Mouse (Mus musculus) urinary bladder, postnatal 14 days (tissue): ENCODE data around the gene Olfr1367.

ENCODE experiments used
- DNase-seq: peaks from one replicate; pipeline ENCODE4 v3.0.0; 2021; ENCODE audit warnings: low spot score

The Olfr1367 gene

DNA sequence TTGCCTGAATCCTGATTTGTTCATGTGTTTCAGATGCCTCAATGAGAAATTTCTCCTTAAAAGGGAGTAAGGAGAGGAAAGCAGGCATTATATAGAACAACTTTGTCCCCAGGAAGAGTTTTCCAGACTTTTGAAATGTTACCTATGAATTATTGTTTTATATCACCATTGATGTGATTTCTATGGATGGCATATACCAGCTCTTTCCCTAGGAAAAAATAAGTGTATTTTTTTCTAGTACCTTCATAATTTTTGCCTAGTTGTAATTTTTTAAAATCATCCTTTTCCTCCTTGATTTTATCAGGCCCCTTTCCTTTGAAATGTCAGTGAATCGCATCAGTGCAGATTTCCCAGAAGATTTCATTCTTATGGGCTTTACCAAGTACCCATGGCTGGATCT is at the start of gene Olfr1367:
Gene Olfr1367 (plus strand): TSS at position 301 of the 400 bp plus-strand sequence.
- DNase-seq, result no peak

GRCm38 (mm10) chr13:21298557-21298956 is 48.2 kb upstream of the Olfr1367 start:
- no peak for DNase-seq

- no peak for DNase-seq
These were observed 42.1 kb upstream of the Olfr1367 start for GRCm38 (mm10) chr13:21304483-21305066.

DNA sequence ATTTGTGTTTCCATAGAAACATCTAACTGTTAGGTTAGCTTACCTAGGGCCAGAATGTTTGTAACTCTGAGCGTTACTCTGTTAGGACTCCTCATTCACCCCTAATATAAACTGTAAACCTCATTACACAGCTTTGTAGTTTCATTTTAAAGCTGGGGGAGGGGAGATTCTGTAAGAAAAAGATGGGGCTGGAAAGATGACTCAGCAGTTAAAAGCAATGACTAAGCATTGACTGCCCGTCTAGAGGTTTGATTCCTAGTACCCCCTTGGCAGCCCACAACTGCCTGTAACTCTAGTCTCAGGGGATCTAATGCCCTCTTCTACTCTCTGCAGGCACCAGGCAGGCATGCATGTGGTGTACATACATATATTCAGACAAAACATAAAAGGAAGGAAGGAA is 36.9 kb upstream of the Olfr1367 start:
- no peak for DNase-seq

DNA sequence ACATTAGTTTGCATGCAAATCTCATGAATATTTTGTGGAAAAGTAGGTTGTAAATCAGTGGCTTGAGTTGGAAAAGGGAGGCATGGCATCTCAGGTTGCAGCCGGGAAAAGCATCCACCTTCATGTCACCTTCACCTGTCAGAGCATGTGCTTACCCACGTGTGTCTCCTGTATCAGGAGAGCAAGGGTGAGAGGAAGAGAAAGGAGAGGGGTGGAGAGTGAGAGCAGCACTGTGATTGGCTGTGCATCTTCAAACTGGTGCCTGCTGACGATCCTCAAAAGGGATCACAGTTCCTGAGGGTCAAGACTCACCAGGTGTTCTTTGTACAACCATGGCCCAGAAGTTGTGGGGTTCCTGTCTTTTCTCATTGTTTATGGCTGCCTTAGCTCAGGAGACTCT is 34.8 kb upstream of the Olfr1367 start, which contains the start of gene Gpx6:
Gene Gpx6 (plus strand): TSS at position 200 of the 400 bp plus-strand sequence.
- no peak for DNase-seq

GRCm38 (mm10) chr13:21312854-21313253 is 33.9 kb upstream of the Olfr1367 start:
- no peak for DNase-seq

- no peak for DNase-seq
These were observed 32.8 kb upstream of the Olfr1367 start for GRCm38 (mm10) chr13:21313903-21314302.

DNA sequence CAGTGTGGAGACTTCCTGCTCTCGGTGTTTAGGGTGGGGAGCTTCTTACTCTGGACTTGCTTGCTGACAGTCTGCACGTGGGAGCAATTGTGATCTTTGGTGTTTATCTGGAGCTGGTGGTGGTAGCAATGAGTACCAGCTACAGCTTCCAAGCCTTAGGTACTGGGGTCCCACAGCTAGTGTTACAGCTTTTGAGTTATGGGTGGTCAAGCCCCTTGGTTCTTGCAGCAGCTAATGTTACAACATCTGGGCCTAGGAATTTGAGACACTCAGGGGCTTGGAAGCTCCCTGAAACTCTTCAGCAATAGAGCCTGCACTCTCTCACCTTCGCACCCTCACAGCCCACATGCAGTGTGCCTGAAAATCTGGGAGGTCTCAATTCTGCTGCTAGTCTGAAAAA is 26.4 kb upstream of the Olfr1367 start:
- no peak for DNase-seq

DNA sequence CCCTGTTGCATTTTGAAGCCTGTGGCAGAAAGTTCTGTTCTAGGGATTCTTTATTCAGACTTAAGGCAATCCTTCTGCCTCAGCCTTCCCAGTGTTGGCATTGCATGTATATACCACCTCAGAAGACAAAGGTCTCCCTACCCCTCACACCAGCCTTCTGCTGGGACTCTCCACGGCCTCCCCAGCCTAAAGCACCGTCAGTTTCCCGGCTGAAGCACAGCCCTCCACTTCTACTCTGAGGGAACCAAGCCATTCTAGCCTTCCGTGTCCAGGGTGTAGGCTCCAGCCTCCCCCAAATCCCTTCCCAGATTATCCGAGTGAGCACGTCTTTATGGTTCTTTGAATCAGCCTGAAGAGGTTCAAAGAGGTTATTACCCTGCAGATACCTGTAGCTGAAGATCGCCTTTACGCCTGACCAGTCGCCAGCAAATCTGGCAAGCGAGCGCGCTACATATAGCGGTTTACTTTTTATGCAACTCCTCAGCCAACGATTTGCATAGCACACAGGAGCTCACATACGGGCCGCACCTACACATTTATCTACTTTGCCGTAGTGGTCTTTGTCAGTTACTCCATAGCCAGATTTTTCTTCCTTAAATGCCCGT is 24.7 kb upstream of the Olfr1367 start:
- no peak for DNase-seq

GRCm38 (mm10) chr13:21322509-21323375 is 24.0 kb upstream of the Olfr1367 start:
- no peak for DNase-seq

GRCm38 (mm10) chr13:21323405-21323804 is 23.3 kb upstream of the Olfr1367 start:
- no peak for DNase-seq

DNA sequence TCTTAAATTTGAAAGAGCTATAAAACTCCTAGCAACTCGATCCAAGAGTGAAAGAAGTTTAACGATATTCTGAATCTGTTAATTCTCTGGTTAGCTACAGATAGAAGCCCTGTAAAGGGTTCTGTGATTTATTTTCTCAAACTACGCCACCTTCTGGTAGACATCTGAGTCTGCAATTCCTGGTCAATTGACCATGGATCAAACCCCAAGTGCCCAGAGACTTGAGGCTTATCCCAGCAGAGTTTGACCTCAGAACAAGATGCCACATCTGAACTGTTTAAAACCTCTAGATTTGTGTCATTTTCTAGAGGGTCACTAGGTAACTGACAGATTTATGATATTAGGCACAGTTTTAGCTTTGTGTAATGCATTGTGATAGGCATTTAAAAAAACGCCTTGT is 20.5 kb upstream of the Olfr1367 start:
- DNase-seq, result no peak

DNA sequence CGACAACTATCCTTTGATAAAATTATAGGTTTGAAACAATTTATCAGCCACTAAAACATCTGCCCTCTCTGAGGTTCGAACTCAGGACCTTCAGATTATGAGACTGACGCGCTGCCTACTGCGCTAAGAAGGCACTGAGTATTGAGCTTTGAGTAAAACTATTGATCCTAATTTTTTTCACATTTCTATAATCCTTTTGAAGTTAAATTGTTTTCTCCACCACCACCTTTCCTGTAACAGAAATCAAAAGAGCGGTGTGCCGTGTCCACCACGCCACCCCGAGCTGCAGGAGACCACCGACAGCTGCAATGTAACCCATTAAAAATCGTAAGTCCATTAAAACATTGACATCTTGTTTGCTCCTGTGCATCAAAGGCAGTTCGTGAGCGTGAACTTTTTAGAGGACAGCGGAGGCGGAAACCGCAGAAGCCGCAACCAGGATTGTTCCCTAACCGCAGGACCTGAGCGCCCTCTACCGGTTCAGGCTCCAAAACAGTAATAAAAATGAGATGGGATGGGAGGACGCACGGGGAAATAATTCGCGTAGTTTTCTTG is 20.0 kb upstream of the Olfr1367 start:
- DNase-seq, result peak; percentile 86

GRCm38 (mm10) chr13:21327424-21327823 is 19.3 kb upstream of the Olfr1367 start:
- no peak for DNase-seq

DNA sequence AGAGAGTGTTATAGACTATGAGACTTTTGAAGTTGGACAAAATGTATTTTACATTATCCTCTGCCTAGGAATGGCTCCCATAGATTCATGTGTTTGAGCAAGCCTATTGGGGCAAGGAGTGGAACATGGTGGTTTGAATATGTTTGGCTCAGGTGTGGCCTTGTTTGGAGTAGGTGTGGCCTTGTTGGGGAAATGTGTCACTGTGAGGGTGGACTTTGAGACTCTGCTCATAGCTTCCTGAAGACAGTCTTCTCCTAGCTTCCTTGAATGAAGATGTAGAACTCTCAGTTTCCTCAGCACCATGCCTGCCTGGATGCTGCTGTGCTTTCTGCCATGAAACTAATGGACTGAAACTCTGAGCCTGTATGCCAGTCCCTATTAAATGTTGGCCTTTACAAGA is 3.9 kb downstream of the Olfr1367 start:
- DNase-seq, result no peak

- peak; percentile 91 for DNase-seq
These were observed 16.0 kb downstream of the Olfr1367 start, which contains the start of gene Zscan12 for GRCm38 (mm10) chr13:21362621-21363248. Zscan12 (plus strand) TSS chr13:21362820.

DNA sequence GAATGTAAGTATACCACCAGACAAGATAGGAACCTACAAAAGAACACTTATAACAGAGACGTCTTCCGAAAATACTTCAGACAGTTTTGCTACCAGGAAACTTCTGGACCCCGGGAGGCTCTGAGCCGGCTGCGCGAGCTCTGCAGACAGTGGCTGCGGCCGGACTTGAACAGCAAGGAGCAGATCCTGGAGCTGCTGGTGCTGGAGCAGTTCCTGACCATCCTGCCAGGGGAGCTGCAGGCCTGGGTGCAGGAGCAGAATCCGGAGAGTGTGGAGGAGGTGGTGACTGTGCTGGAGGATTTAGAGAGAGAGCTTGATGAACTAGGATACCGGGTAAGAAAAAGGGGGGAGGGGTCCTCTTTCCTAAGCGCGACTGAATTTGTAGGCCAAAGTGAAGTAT is 17.0 kb downstream of the Olfr1367 start:
- no peak for DNase-seq

- DNase-seq, result no peak
These were observed 19.9 kb downstream of the Olfr1367 start for GRCm38 (mm10) chr13:21366635-21367034.

GRCm38 (mm10) chr13:21372700-21373099 is 26.0 kb downstream of the Olfr1367 start:
- DNase-seq, result no peak

GRCm38 (mm10) chr13:21377773-21378172 is 31.1 kb downstream of the Olfr1367 start:
- DNase-seq, result no peak

- no peak for DNase-seq
These were observed 48.5 kb downstream of the Olfr1367 start for GRCm38 (mm10) chr13:21395211-21395610.

- DNase-seq, result no peak
These were observed 48.9 kb downstream of the Olfr1367 start for GRCm38 (mm10) chr13:21395623-21396022.
